ENCODE assay signal across 9 mouse cellular contexts in genomic region chr2:164385927-164386763, GRCm38 (mm10). TPM values are rescaled to one million over a fixed set of nuclear protein-coding genes. Genes with fewer than 3 reads are reported as not detected.
DNase-seq lines count a peak whose midpoint lies in the region; ATAC-seq and TF ChIP-seq lines count a peak whose summit lies in the region.
"Had no signal": no experiment of that assay in that cellular context is flagged by ENCODE, and none has a peak within 500 bp of the region (broad histone marks: within the 10 kb centered on the region; RNA-seq: fewer than 3 reads in every experiment).

No protein-coding gene starts in this region.

- H3K27ac ChIP-seq in kidney, embryonic 16.5 days (ENCODE audit: low read length), result no peak overlapping the region
- no peak overlapping the region for H3K27ac ChIP-seq in forebrain, embryonic 14.5 days (ENCODE audit: low read depth, low read length)
- H3K27ac ChIP-seq in limb, embryonic 14.5 days (replicated peaks; ENCODE audit: low read depth, low read length), result peak overlapping the region; percentile 52
- H3K27ac ChIP-seq in stomach, postnatal 0 days (replicated peaks), result no peak overlapping the region

- no peak for DNase-seq in kidney, adult 9 months
- peak; percentile 94 for DNase-seq in Patski (ENCODE audit: low read depth, low spot score)
- peak; percentile 71 for DNase-seq in forebrain, embryonic 14.5 days (ENCODE audit: low spot score)
- peak; percentile 78 for DNase-seq in limb, embryonic 14.5 days (ENCODE audit: low spot score)
- DNase-seq in stomach, postnatal 0 days (ENCODE audit: low spot score), result peak; percentile 37
- DNase-seq in urinary bladder, adult 18-20 months (ENCODE audit: low spot score in 2 of 2), result no peak
- DNase-seq in adrenal gland, postnatal 4 days (ENCODE audit: low spot score in 2 of 2), result no peak

- no peak overlapping the region for H3K9ac ChIP-seq in kidney, embryonic 16.5 days (replicated peaks; ENCODE audit: low read length)
- H3K9ac ChIP-seq in forebrain, embryonic 14.5 days (ENCODE audit: low read length), result no peak overlapping the region
- 0 out of 2 replicates have a peak overlapping the region, but pooled peaks have one; percentile 12 for H3K9ac ChIP-seq in limb, embryonic 14.5 days (ENCODE audit: low read depth, low read length, severe bottlenecking)
- no peak overlapping the region for H3K9ac ChIP-seq in stomach, postnatal 0 days (ENCODE audit: low read length)

- peaks cover 14% of the 10 kb centered on the region; the same call in 1 of the 2 replicates for H3K4me1 ChIP-seq in kidney, embryonic 16.5 days (ENCODE audit: insufficient read depth, low read length)
- H3K4me1 ChIP-seq in forebrain, embryonic 14.5 days (ENCODE audit: control insufficient read depth, insufficient read depth, low read length), result peaks cover 2% of the 10 kb centered on the region; the same call in 1 of the 2 replicates
- H3K4me1 ChIP-seq in limb, embryonic 14.5 days (ENCODE audit: control insufficient read depth, insufficient read depth, low read length), result peaks cover 15% of the 10 kb centered on the region
- H3K4me1 ChIP-seq in stomach, postnatal 0 days (replicated peaks; ENCODE audit: control insufficient read depth, insufficient read depth), result 0 out of 2 replicates have a peak, but pooled peaks cover 2% of the 10 kb centered on the region

- WGBS in kidney, embryonic 16.5 days, result 17% methylated on average over 18 of the region's 18 CpGs
- 7% methylated on average over 17 of the region's 18 CpGs for WGBS in forebrain, embryonic 14.5 days
- 9% methylated on average over 17 of the region's 18 CpGs for WGBS in limb, embryonic 14.5 days
- WGBS in stomach, postnatal 0 days, result 15% methylated on average over 18 of the region's 18 CpGs

- peak; percentile 32; the same call in 1 of the 2 replicates for ATAC-seq in kidney, embryonic 16.5 days (ENCODE audit: low FRiP score, low TSS enrichment)
- peak; percentile 79 for ATAC-seq in Patski
- peak; percentile 66; the same call in 1 of the 2 replicates for ATAC-seq in forebrain, embryonic 14.5 days
- ATAC-seq in limb, embryonic 14.5 days (ENCODE audit: low FRiP score, low read depth), result peak; percentile 74
- peak; percentile 48; the same call in 1 of the 2 replicates for ATAC-seq in stomach, postnatal 0 days (ENCODE audit: low FRiP score, low TSS enrichment)

- no peaks in the 10 kb centered on the region for H3K9me3 ChIP-seq in kidney, embryonic 16.5 days (ENCODE audit: low read length)
- no peaks in the 10 kb centered on the region for H3K9me3 ChIP-seq in forebrain, embryonic 14.5 days (replicated peaks; ENCODE audit: control insufficient read depth, low read length)
- 0 out of 2 replicates have a peak, but pooled peaks cover 4% of the 10 kb centered on the region for H3K9me3 ChIP-seq in limb, embryonic 14.5 days (ENCODE audit: control insufficient read depth, low read length)
- no peaks in the 10 kb centered on the region for H3K9me3 ChIP-seq in stomach, postnatal 0 days (ENCODE audit: control insufficient read depth, low read length)

- H3K27me3 ChIP-seq in kidney, embryonic 16.5 days (ENCODE audit: insufficient read depth, low read length), result peaks cover 29% of the 10 kb centered on the region
- H3K27me3 ChIP-seq in Patski, result no peaks in the 10 kb centered on the region
- H3K27me3 ChIP-seq in forebrain, embryonic 14.5 days (replicated peaks; ENCODE audit: control insufficient read depth, insufficient read depth, low read length), result 0 out of 2 replicates have a peak, but pooled peaks cover 3% of the 10 kb centered on the region
- peaks cover 4% of the 10 kb centered on the region; the same call in 1 of the 2 replicates for H3K27me3 ChIP-seq in limb, embryonic 14.5 days (ENCODE audit: control insufficient read depth, insufficient read depth, low read length)
- no peaks in the 10 kb centered on the region for H3K27me3 ChIP-seq in stomach, postnatal 0 days (ENCODE audit: control insufficient read depth, insufficient read depth, low read length)

- TF ChIP-seq EP300 in stomach, postnatal 0 days (optimal IDR thresholded peaks at IDR 0.05), result no peak

- POLR2A ChIA-PET in Patski (lab: Charles Lee), result no interaction called here

- CTCF ChIA-PET in Patski (lab: Charles Lee), result interaction anchor here (0.7 to 2.9 kb wide), 11 partner anchors 13 to 319 kb away, joined by 3 to 12 read pairs (median 4); no protein-coding TSS in a partner anchor

- TF ChIP-seq POLR2A in limb, embryonic 14.5 days (IDR thresholded peaks at IDR 0.05; ENCODE audit: borderline replicate concordance, extremely low read depth, insufficient read depth, insufficient read length), result no peak

- H3K4me3 ChIP-seq in kidney, embryonic 16.5 days (ENCODE audit: low read length), result 0 out of 2 replicates have a peak overlapping the region, but pooled peaks have one; percentile 4
- H3K4me3 ChIP-seq in forebrain, embryonic 14.5 days (ENCODE audit: low read depth, low read length), result no peak overlapping the region
- H3K4me3 ChIP-seq in limb, embryonic 14.5 days (replicated peaks; ENCODE audit: low read length), result no peak overlapping the region
- no peak overlapping the region for H3K4me3 ChIP-seq in stomach, postnatal 0 days (ENCODE audit: low read depth, low read length)

- H3K36me3 ChIP-seq in kidney, embryonic 16.5 days (ENCODE audit: insufficient read depth, low read length), result no peaks in the 10 kb centered on the region
- H3K36me3 ChIP-seq in forebrain, embryonic 14.5 days (ENCODE audit: control insufficient read depth, insufficient read depth, low read length), result no peaks in the 10 kb centered on the region
- H3K36me3 ChIP-seq in limb, embryonic 14.5 days (ENCODE audit: control insufficient read depth, insufficient read depth, low read length), result peaks cover 4% of the 10 kb centered on the region
- no peaks in the 10 kb centered on the region for H3K36me3 ChIP-seq in stomach, postnatal 0 days (ENCODE audit: control insufficient read depth, insufficient read depth, low read length)

- in situ Hi-C loops in Patski (cut with MboI; ENCODE audit: low pct_unique_long_range_greater_than_20kb), result loop anchor here (5.0 to 10.0 kb wide), 3 partner anchors 34 to 281 kb away; no protein-coding TSS in a partner anchor

- H3K4me2 ChIP-seq in kidney, embryonic 16.5 days (replicated peaks; ENCODE audit: low read depth, low read length), result peak overlapping the region; percentile 7; the same call in 1 of the 2 replicates
- H3K4me2 ChIP-seq in forebrain, embryonic 14.5 days (ENCODE audit: low read length), result peak overlapping the region; percentile 12
- peak overlapping the region; percentile 35 for H3K4me2 ChIP-seq in limb, embryonic 14.5 days (replicated peaks; ENCODE audit: low read depth, low read length, severe bottlenecking)
- no peak overlapping the region for H3K4me2 ChIP-seq in stomach, postnatal 0 days (replicated peaks; ENCODE audit: low read depth)

- TF ChIP-seq CTCF in Patski (IDR thresholded peaks at IDR 0.05), result no peak
- TF ChIP-seq CTCF in stomach, postnatal 0 days (IDR thresholded peaks at IDR 0.05; ENCODE audit: low read depth), result no peak

RNA-seq across cellular contexts. Expression of gene Slpi, which starts 2.8 kb away (rescaled TPM):
- polyA plus RNA-seq in kidney, embryonic 16.5 days (2015; fragmentation: Nextera tagmentation; extraction: Ambion mirVana), result 0.41 and 1.00 TPM in 2 replicates
- 149 TPM for polyA plus RNA-seq in Patski (2021)
- polyA plus RNA-seq in forebrain, embryonic 14.5 days (2014; fragmentation: Nextera tagmentation; extraction: Ambion mirVana), result not detected in 2 replicates
- polyA plus RNA-seq in limb, embryonic 14.5 days (2012; rRNA removed), result 3.9 and 5.1 TPM in 2 replicates
- polyA plus RNA-seq in limb, embryonic 14.5 days (2014; fragmentation: Nextera tagmentation; extraction: Ambion mirVana), result 1.1 and 2.1 TPM in 2 replicates
- polyA plus RNA-seq in stomach, postnatal 0 days (2015; fragmentation: Nextera tagmentation; extraction: Ambion mirVana), result 4,305 and 4,348 TPM in 2 replicates
- 1 to 10 TPM; 7.8 to 9.0 TPM for total RNA-seq in adrenal gland, postnatal 4 days (2021)

RNA-seq across cellular contexts. Expression of gene Rbpjl, which starts 16.8 kb away (rescaled TPM):
- 0.06 and 0.29 TPM in 2 replicates for polyA plus RNA-seq in kidney, embryonic 16.5 days (2015; fragmentation: Nextera tagmentation; extraction: Ambion mirVana)
- 0.06 TPM for polyA plus RNA-seq in Patski (2021)
- 0.06 TPM in 1 of 2 replicates, not detected in the other for polyA plus RNA-seq in forebrain, embryonic 14.5 days (2014; fragmentation: Nextera tagmentation; extraction: Ambion mirVana)
- 2.7 and 3.9 TPM in 2 replicates for polyA plus RNA-seq in limb, embryonic 14.5 days (2012; rRNA removed)
- 0.45 and 0.76 TPM in 2 replicates for polyA plus RNA-seq in limb, embryonic 14.5 days (2014; fragmentation: Nextera tagmentation; extraction: Ambion mirVana)
- polyA plus RNA-seq in stomach, postnatal 0 days (2015; fragmentation: Nextera tagmentation; extraction: Ambion mirVana), result 0.32 and 0.36 TPM in 2 replicates
- 10 to 100 TPM in 1 of 2 experiments, under 1 TPM in 1; 0.14 to 14.6 TPM for total RNA-seq in adrenal gland, postnatal 4 days (2021)
- polyA plus RNA-seq: large intestine, adult 2 months had no signal

RNA-seq across cellular contexts. Expression of gene Matn4, which starts 18.8 kb away (rescaled TPM):
- 0.75 and 2.0 TPM in 2 replicates for polyA plus RNA-seq in kidney, embryonic 16.5 days (2015; fragmentation: Nextera tagmentation; extraction: Ambion mirVana)
- 0.10 TPM for polyA plus RNA-seq in Patski (2021)
- 0.08 and 0.10 TPM in 2 replicates for polyA plus RNA-seq in forebrain, embryonic 14.5 days (2014; fragmentation: Nextera tagmentation; extraction: Ambion mirVana)
- 362 and 495 TPM in 2 replicates for polyA plus RNA-seq in limb, embryonic 14.5 days (2012; rRNA removed)
- 30.2 and 39.9 TPM in 2 replicates for polyA plus RNA-seq in limb, embryonic 14.5 days (2014; fragmentation: Nextera tagmentation; extraction: Ambion mirVana)
- 2.0 and 3.1 TPM in 2 replicates for polyA plus RNA-seq in stomach, postnatal 0 days (2015; fragmentation: Nextera tagmentation; extraction: Ambion mirVana)
- total RNA-seq in adrenal gland, postnatal 4 days (2021), result 1 to 10 TPM; 4.7 to 4.9 TPM

RNA-seq across cellular contexts. Expression of gene Svs5, which starts 53.6 kb away (rescaled TPM):
- not detected in 2 replicates for polyA plus RNA-seq in kidney, embryonic 16.5 days (2015; fragmentation: Nextera tagmentation; extraction: Ambion mirVana)
- polyA plus RNA-seq in Patski (2021), result not detected
- polyA plus RNA-seq in forebrain, embryonic 14.5 days (2014; fragmentation: Nextera tagmentation; extraction: Ambion mirVana), result not detected in 2 replicates
- polyA plus RNA-seq in limb, embryonic 14.5 days (2012; rRNA removed), result not detected in 2 replicates
- polyA plus RNA-seq in limb, embryonic 14.5 days (2014; fragmentation: Nextera tagmentation; extraction: Ambion mirVana), result not detected in 2 replicates
- polyA plus RNA-seq in stomach, postnatal 0 days (2015; fragmentation: Nextera tagmentation; extraction: Ambion mirVana), result not detected in 2 replicates
- total RNA-seq in adrenal gland, postnatal 4 days (2021), result under 1 TPM in 1 of 2 experiments, not detected in 1; 0.71 TPM
- polyA plus RNA-seq: large intestine, adult 2 months had no signal

RNA-seq across cellular contexts. Expression of gene Sdc4, which starts 57.5 kb away (rescaled TPM):
- polyA plus RNA-seq in kidney, embryonic 16.5 days (2015; fragmentation: Nextera tagmentation; extraction: Ambion mirVana), result 204 and 209 TPM in 2 replicates
- 672 TPM for polyA plus RNA-seq in Patski (2021)
- 3.9 and 4.2 TPM in 2 replicates for polyA plus RNA-seq in forebrain, embryonic 14.5 days (2014; fragmentation: Nextera tagmentation; extraction: Ambion mirVana)
- polyA plus RNA-seq in limb, embryonic 14.5 days (2012; rRNA removed), result 27.4 and 29.7 TPM in 2 replicates
- 65.9 and 68.2 TPM in 2 replicates for polyA plus RNA-seq in limb, embryonic 14.5 days (2014; fragmentation: Nextera tagmentation; extraction: Ambion mirVana)
- 133 and 143 TPM in 2 replicates for polyA plus RNA-seq in stomach, postnatal 0 days (2015; fragmentation: Nextera tagmentation; extraction: Ambion mirVana)
- total RNA-seq in adrenal gland, postnatal 4 days (2021), result 10 to 100 TPM; 75.2 to 93.9 TPM

Comparison
In these comparisons a context has a peak if more than half of its experiments do, and no peak if none do; other contexts are left out.
1. DNase-seq: peak in Patski (single experiment), forebrain, embryonic 14.5 days (single experiment), limb, embryonic 14.5 days (single experiment) and stomach, postnatal 0 days (single experiment); none in kidney, adult 9 months (single experiment), urinary bladder, adult 18-20 months (0 of 2) and adrenal gland, postnatal 4 days (0 of 2).
2. RNA of gene Slpi, which starts 2.8 kb away (polyA plus RNA-seq): 4,305 to 4,348 TPM in stomach, postnatal 0 days; 149 TPM in Patski (single experiment), 1.1 to 5.1 TPM in limb, embryonic 14.5 days, 0.41 to 1.00 TPM in kidney, embryonic 16.5 days and not detected in forebrain, embryonic 14.5 days; every median in the first group is over 10 times any median in the second.
3. Peak in every context shown above with its lines, with median percentiles within 50 percentile points of each other: ATAC-seq.